In genomic region chr16:25039904-25040303, GRCm38 (mm10) we compare ENCODE assay signal across 8 mouse cellular contexts.
DNase-seq lines count a peak whose midpoint lies in the region.

No protein-coding gene starts in this region.

- DNase-seq in cerebellum, adult 11-12 months = peak; percentile 32
- no peak for DNase-seq in cerebellum, adult 11 months
- peak; percentile 29 to 39 for DNase-seq in layer of hippocampus, adult 8-10 months (ENCODE audit: low spot score in 2 of 2)
- no peak for DNase-seq in layer of hippocampus, postnatal 25 days (ENCODE audit: extremely low spot score in 1 of 2, low spot score in 1 of 2)
- DNase-seq in frontal cortex, postnatal 10 days (ENCODE audit: low spot score in 2 of 2) = peak; percentile 47 to 78
- DNase-seq in right cerebral cortex, postnatal 10 days (ENCODE audit: low spot score in 2 of 2) = peak; percentile 83 to 91
- no peak for DNase-seq in spleen, postnatal 4 days (ENCODE audit: low spot score in 2 of 2)
- no peak for DNase-seq in adrenal gland, adult 8-10 months

Comparison
In these comparisons a context has a peak if more than half of its experiments do, and no peak if none do; other contexts are left out.
1. DNase-seq: peak in cerebellum, adult 11-12 months (single experiment), layer of hippocampus, adult 8-10 months (2 of 2), frontal cortex, postnatal 10 days (2 of 2) and right cerebral cortex, postnatal 10 days (2 of 2); none in cerebellum, adult 11 months (single experiment), layer of hippocampus, postnatal 25 days (0 of 2), spleen, postnatal 4 days (0 of 2) and adrenal gland, adult 8-10 months (single experiment).